Mouse (Mus musculus): ENCODE measurements around the gene Uqcc3.
"Not testable (repeated sequence)": the region's sequence is repeated elsewhere in the genome, so short reads cannot be mapped to it uniquely, and the experiment has no call there.

Uqcc3 gene

DNA sequence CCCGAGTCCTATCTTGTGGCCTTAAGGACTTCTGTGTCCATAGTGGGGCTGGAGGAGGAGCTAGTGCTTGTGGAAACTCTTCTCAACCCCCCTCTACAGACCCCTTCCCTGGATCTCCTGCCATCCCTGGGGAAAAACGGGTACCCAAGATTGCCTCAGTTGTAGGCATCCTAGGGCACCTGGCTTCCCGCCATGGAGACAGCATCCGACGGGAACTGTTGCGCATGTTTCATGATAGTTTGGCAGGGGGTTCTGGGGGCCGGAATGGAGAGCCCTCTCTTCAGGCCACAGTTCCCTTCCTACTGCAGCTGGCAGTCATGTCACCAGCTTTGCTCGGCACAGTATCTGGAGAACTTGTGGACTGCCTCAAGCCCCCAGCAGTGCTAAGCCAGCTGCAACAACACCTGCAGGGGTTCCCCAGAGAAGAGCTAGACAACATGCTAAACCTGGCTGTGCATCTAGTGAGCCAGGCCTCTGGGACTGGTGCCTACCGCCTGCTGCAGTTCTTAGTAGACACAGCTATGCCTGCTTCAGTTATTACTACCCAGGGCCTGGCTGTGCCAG, 14.8 kb upstream of the Uqcc3 start:
- no peak for DNase-seq (ENCODE audit: low read depth, low spot score)

DNA sequence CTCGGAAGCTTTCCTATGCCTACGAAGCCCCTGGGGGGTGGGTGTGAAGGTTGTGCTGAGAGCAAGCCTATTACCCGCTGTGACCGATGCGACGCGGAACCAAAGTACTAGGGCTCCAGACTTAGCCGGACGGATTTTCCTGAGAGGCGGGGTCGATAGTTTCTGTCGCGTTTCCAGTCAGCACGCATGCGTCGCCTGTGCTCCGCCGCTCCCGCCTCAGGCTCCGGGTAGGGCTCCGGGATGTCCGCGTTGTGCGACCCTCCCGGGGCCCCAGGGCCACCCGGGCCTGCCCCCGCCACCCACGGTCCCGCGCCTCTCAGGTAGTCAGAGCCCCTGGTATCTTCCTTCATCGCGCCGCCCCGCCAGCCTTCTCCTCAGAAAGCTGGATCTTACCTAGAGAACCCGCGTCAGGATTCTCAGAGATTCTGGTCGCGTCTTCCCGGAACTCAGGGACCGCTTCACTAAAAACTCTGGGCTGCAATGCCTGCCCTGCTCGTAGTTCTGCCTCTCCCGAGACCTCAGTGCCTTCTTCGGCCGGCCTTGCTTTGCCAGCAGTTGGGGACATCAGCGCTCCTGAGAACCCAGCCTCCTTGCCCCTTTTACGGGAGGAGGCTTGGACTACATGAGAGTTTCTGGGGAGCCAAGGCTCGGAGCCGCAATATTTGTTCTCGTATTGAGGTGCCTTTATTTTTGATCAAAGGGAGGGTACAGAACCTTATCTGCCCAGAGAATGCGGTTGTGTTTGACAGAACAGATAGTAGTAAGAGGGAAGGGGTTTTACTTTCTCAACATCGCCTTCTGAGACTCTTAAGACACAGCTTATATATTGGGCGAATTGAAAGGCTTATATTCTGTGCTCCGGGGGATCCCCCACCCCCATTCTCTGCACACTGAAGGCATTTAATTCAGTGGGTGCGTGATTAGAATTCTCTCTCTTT, 12.4 kb upstream of the Uqcc3 start, which contains the start of gene Ints5:
Ints5 (plus strand) TSS at position 177 of the 938 bp plus-strand sequence.
- peak; percentile 87 for DNase-seq (ENCODE audit: low read depth, low spot score)

DNA sequence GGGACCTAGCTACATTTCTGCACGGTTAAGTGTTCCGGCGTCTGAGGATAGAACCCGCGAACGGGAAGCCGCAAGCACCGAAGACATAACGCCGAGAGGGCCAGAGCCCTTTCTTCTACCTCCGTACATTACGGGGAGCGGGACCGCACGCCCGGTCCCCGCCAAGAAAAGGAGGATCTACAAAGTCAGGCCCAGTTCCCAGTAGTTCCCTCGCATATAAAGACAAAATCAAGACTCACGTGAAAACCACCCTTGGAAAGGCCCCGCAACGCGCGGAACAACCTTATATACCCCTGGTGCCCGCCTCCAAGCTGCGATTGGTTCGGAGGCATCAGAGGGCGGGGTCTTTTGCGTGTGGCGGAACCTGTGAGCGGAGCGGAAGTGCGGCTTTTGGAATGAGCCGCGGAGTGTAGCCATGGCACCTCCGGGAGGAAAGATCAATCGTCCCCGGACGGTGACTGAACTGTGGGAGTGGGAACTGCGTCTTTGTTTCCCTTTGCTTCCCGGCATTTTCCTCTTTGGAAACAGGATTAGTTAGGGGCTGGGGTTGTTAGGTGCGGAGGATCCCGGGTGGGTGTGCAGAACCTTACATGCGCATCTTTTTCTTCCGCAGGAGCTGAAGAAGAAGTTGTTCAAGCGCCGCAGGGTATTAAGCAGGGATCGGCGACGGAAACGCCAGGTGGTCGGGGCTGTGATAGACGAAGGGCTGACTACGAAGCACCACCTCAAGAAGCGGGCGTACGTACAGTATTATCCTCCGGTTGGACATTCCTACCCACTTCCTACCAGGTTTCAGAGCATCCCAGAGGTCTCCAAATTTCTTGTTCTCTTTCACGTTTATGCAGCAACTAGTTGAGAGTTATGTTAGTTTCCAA, 8.0 kb upstream of the Uqcc3 start, which contains the start of the genes 1810009A15Rik and Gm49416:
1810009A15Rik (plus strand) TSS at position 343 of the 875 bp plus-strand sequence.
Gm49416 (plus strand) TSS at position 416 of the 875 bp plus-strand sequence.
- DNase-seq (ENCODE audit: low read depth, low spot score), result peak; percentile 97

DNA sequence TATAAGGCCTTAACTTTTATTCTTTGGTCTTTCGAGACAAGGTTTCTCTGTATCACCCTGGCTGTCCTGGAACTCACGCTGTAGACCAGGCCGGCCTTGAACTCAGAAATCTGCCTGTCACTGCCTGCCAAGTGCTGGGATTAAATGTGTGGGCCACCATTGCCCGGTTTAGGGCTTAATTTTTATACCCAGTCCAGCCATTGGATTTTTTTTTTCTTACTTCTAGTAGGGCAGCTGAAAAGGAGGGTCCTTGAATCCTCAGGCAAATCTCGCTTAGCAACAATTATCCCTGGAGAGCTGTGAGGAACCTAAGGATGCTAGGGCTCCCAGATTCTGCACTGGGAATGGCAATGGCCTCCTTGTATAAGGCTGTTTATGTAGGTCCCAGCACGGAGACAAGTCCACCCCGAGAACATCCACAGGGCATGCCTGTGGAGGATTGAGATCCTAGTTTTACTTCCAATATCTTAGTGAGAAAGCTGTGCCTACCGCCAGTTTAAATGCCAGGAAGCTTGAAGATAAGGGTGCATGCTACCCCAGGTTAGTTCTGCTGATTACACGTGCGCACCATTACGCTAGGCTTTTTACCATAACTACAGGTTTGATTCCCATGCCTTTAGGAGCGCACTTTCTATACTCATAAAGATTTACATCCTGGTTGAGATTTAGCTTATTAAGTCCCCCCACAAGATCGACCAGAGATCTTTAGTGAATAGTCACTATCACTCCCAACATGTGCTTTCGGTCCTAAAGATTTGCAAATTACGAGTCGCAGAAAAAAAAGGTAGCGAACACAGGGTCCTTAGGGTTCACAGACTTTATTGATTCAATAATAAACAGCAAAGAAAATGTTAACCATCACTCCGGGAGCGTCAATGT, 7.1 kb upstream of the Uqcc3 start:
- no peak for DNase-seq (ENCODE audit: low read depth, low spot score)

DNA sequence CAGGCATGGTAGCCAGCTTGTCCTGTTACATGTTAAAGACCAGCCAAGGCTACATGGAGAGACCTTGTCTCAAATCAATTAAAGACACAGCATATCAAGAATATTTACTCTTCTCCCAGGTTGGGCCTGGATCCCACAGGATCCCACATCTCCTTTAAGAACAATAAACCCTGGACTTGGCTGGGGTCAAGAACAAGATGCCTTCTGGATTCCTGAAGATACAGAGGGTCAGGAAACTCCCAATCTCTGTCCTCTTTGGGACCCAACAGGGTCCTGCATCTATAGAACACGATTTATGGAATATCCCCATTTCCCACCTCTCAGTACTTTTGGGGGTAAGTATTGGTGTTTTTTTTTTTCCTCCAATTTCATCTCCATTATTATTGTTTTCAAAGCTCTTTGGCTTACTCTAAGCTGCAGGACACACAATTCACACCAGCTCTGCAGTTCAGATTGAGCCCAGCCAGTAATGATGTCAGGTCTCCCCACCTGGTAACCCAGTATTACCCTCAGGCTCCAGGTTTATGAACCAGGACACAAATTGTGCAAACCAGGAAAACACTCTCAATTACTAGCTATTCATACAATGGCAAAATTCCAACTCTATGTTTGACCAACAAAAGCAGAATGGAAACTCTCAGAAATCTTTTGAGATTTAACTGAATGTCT, 6.3 kb upstream of the Uqcc3 start:
- DNase-seq (ENCODE audit: low read depth, low spot score), result no peak

DNA sequence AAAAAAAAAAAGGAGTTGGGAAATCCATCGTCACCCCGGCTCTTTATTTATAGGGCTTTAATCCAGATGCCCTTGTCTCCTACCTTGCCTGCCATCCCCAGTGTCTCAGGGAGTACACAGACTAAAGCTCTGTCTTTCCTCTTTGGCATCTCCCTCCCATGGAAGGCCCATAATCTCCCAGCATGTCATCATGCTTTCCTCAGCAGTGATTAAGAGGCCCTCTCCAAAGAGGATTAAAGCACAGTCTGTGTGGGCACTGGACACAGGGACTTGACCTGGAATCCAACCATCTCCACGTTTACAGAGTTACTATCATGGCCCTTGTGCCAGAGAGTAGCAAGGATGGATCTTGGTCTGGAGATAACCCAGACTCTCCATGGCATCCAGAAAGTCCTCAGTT, 2.9 kb upstream of the Uqcc3 start, which contains the start of the genes Lbhd1 and Gm49403:
Lbhd1 (plus strand) TSS at position 117 of the 400 bp plus-strand sequence.
Gm49403 (plus strand) TSS at position 315 of the 400 bp plus-strand sequence.
- no peak for DNase-seq (ENCODE audit: low read depth, low spot score)

DNA sequence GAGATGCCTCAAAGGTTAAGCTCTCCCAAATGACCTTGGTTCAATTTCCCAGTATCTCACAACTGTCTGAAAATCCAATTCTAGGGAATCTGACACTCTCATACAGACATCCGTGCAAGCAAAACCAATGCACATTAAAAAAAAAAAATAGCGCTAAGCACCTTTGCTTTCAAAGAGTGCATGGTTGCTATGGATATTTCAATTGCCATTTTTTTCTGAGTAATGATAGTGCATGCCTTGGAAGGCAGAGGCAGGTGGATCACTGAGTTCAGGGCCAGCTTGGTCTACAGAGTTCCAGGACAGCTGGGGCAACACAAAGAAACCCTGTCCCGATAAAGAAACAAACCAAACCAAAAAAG, 290 bp upstream of the Uqcc3 start:
- no peak for DNase-seq (ENCODE audit: low read depth, low spot score)

DNA sequence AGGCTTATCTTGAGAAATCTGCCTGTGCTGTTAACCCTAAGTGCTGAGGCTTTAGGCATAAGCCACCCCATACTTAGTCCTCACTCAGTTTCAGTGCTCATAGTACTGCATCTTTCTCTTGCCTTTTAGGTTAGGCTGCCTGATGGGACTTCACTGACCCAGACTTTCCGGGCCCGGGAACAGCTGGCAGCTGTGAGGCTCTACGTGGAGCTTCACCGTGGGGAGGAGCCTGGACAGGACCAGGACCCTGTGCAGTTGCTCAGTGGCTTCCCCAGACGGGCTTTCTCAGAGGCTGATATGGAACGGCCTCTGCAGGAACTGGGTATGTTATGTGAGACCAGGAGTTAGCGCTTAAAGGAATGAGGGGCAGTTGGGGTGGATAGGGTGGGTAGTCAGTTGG, 5.7 kb downstream of the Uqcc3 start:
- DNase-seq (ENCODE audit: low read depth, low spot score), result no peak

DNA sequence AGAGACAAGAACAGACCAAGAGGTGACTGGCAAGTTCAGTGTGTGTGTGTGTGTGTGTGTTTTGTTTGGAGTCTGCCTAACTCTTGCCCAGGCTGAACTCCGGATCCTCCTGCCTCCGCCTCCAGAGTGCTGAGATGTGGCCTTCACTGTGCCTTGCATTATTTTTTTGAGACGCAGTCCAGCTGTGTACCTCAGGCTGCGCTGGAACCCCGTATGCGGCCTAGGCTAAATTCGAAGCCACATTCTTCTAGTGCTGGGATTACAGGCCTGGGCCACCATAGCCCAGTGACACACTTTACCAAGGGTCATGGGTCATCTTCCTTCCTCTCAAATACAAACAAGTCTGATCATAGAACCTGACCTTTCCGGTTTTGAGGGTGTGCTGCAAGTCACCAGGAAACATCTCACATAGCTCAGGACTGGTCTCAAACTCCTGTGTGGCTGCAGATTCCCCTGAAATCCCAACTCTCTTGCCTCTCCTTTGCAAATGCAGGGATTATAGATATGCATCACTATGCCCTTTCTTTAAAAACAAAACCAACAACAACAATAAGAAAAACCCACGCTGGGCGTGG, 8.4 kb downstream of the Uqcc3 start:
- no peak for DNase-seq (ENCODE audit: low read depth, low spot score)

DNA sequence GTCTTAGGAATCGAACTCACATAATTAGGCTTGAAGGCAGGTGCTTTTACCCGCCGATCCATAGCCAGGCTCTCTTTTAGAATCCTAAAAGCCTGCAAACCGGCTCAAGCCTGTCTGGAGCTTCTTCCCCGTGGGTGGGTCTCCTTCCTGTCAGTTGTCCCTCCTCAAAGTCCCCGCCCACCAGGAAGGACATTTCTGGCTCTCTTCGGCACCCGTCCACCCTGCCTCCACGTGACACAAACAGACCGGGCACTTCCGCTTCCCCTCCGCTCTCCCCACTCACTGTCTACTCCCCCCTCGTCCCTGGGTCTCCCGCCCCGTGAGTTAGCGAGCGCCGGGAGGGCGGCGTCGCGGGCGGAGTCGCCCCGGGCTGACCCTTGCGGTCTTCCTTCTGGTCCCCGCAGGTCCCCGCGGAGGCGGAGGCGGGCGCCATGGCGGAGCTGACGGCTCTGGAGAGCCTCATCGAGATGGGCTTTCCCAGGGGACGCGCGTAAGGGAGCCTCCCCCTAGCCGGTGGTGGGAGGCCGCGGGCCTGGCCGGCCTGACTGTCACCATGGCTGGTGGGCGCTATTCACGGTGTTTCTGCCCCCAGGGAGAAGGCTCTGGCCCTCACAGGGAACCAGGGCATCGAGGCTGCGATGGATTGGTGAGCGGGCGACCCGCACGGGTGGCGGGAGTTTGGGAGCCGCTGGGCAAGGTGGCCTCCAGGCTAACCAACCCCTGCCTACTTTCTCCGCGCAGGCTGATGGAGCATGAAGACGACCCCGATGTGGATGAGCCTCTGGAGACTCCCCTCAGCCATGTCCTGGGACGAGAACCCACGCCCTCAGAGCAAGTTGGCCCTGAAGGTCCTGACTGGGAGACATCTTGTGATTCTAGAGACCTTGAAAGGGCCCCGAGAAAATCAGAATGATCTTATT, 9.2 kb downstream of the Uqcc3 start, which contains the start of gene Ubxn1:
Ubxn1 (plus strand) TSS at position 230 of the 920 bp plus-strand sequence.
- peak; percentile 96 for DNase-seq (ENCODE audit: low read depth, low spot score)

DNA sequence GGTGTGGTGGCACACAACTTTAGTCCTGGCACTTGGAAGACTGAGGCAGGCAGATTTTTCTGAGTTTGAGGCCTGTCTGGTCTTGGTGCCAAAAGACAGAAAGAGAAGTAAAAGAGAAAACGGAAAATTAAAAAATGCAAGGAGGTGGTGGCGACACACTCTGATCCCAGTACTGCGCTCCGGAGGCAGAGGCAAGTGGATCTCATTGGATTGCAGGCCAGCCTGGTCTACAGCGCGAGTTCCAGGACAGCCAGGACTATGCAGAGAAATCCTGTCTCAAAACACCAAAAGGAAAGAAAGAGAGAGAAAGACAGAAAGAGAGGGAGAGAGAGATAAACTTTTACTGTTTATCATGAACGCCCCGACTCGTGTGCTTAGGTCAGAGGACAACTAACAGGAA, 9.9 kb downstream of the Uqcc3 start:
- DNase-seq (ENCODE audit: low read depth, low spot score), result no peak

DNA sequence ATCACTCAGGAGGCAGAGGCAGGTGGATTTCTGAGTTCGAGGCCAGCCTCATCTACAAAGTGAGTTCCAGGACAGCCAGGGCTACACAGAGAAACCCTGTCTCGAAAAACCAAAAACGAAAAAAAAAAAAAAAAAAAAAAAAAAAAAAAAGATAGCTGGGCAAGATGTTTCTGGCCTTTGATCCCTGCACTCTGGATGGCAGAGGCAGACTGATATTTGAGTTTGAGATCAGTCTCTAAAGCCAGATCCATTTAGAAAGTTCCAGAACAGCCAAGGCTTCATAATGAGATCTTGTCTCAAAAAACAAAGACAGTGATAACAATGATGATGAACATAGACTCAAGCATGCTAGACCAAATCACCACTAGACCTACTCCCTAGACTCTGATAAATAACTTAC, 10.3 kb downstream of the Uqcc3 start:
- not testable (repeated sequence) for DNase-seq (ENCODE audit: low read depth, low spot score)

DNA sequence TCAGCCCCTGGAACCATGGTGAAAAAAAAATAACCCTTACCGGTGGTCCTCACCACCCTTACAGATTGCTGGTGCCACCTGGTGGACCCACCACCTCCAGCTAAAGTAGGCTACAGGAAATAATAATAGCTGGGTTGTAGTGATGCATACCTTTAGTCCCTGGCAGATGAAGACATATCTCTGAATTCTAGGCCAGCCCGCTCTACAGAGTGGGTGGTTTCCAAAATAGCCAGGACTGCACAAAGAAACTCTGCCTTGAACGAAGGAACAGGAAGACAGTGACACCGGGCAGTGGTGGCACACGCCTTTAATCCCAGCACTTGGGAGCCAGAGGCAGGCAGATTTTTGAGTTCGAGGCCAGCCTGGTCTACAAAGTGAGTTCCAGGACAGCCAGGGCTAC, 16.5 kb downstream of the Uqcc3 start:
- no peak for DNase-seq (ENCODE audit: low read depth, low spot score)

DNA sequence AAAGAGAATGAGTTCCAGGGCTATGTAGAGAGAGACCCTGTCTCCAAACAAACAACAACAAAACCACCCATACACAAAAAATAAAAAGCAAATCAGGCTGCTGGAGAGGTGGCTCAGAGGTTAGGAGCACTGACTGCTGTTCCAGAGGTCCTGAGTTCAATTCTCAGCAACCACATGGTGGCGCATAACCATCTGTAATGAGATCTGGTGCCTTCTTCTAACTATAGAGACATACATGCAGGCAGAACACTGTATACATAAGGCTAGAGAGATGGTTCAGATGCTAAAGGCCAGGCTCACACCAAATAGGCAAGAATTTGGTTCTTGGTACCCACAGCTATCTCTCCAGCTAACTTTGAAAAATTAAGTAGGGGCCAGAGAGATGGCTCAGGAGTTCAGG, 21.7 kb downstream of the Uqcc3 start:
- no peak for DNase-seq (ENCODE audit: low read depth, low spot score)

DNA sequence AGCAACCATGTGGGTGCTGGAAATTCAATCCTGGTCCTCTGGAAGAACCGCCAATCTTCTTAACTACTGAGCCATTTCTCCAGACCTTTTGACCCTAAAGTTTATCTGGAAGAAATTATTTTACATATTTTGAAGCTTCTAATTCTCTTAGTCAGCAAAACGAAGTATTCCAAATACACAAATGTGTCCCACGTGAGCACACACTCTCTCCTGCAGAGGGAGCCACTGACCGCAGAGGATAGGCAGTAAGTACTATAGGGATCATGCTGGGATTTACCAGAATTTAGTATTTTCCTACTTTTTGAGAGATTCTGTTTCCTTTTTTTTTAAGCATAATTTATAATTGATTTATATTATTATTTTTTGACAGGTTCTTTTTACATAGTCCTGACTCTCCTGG, 23.0 kb downstream of the Uqcc3 start:
- no peak for DNase-seq (ENCODE audit: low read depth, low spot score)

DNA sequence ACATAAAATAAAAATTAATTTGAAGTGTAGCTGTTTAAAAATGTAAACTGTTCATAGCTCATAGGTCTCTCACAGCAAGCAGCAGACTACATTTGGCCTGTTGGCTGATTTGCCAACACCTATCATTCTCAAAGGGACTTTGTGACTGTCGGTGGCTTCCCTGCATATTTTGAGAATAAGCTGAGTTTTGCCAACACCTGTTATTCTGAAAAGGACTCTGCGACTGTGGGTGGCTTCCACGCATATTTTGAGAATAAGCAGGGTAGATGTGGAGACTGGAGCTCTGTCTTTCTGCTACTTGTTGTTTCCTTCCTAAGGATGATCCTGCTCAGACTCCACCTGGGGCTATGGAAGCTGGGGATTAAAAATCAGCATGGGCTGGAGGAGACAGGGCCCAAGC, 27.6 kb downstream of the Uqcc3 start:
- DNase-seq (ENCODE audit: low read depth, low spot score), result no peak

DNA sequence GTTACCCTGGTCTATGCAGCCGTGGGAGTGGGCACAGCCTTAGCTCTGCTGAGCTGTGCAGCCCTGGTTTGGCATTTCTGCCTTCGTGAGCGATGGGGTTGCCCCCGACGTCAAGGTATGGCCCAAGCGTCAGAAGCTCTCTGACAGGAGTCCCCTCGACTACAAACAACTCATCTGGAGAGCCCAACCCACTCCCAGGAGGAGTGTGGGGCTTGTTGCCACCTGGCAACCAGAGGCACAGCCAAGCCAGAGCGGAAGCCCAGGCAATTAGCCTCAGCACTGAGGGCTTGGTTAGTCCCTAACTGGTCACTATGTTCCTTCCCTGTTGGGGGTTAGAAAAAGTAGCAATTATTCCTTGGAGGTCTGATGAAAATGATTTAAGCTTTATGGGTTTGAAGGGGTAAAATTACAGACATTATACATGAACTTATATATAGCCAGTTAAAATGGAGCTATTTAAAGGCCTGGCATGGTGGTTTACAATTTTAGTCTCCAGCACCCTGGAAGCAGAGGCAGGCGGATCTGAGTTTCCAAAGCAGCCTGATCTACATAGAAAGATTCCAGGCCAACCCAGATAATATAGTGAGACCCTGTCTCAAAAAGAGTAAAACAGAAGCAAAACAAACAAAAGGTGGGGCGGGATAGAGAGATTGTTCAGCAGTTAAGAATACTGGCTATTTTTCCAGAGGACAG, 28.3 kb downstream of the Uqcc3 start:
- no peak for DNase-seq (ENCODE audit: low read depth, low spot score)

DNA sequence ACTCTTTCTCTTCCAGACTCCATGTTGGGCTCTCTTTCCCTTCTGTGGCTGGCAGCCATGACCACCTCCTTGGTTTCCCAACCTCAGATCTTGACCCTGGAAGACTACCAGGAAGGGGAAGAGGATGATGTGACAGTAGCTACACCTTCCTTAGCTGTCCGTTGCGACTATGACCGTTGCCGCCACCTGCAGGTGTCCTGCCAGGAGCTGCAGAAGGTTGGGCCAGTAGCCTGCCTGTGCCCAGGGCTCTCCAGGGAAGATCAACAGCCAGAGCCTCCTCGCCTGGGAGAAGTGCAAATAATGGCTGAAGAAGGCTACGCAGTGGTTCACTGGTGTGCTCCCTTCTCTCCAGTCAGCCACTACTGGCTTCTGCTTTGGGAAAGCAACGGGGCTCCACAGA, 29.1 kb downstream of the Uqcc3 start:
- no peak for DNase-seq (ENCODE audit: low read depth, low spot score)
